Mouse (Mus musculus) hindbrain, embryonic 16.5 days (tissue): ENCODE results near the gene Rab5if. TPM values are rescaled to one million over a fixed set of nuclear protein-coding genes. Genes with fewer than 3 reads are reported as not detected.
"Not testable (repeated sequence)": the region's sequence is repeated elsewhere in the genome, so short reads cannot be mapped to it uniquely, and the experiment has no call there.

ENCODE experiments used
- ATAC-seq: fragments of 200-750 bp; cut with Nextera tagmentation; 2 replicates; pipeline ENCODE4 v1.8.0; 2017; ENCODE audit warnings: moderate TSS enrichment, moderate library complexity
- H3K27ac ChIP-seq: fragments of 300-500 bp; sonication (generic); 2 replicates; pipeline ENCODE4 v1.5.1; 2014; ENCODE audit warnings: low read depth, mild to moderate bottlenecking, control low read depth, low read length, moderate library complexity
- H3K27me3 ChIP-seq: fragments of 300-500 bp; sonication (generic); replicated peaks from 2 replicates; pipeline ENCODE4 v1.6.1; 2014; ENCODE audit warnings: low read length; ENCODE audit not compliant: control insufficient read depth, insufficient read depth
- H3K36me3 ChIP-seq: fragments of 300-500 bp; sonication (generic); 2 replicates; pipeline ENCODE4 v1.6.1; 2014; ENCODE audit warnings: mild to moderate bottlenecking, low read length, moderate library complexity, mixed read lengths; ENCODE audit not compliant: control insufficient read depth, insufficient read depth
- H3K4me1 ChIP-seq: fragments of 300-500 bp; sonication (generic); 2 replicates; pipeline ENCODE4 v1.6.1; 2014; ENCODE audit warnings: low read depth, low read length; ENCODE audit not compliant: control insufficient read depth, insufficient read depth
- H3K4me2 ChIP-seq: fragments of 300-500 bp; sonication (generic); 2 replicates; pipeline ENCODE4 v1.6.1; 2014; ENCODE audit warnings: mild to moderate bottlenecking, low read length, control low read depth, moderate library complexity
- H3K4me3 ChIP-seq: fragments of 300-500 bp; sonication (generic); 2 replicates; pipeline ENCODE4 v1.5.1; 2014; ENCODE audit warnings: mild to moderate bottlenecking, low read length, control low read depth, moderate library complexity
- H3K9ac ChIP-seq: fragments of 300-500 bp; sonication (generic); 2 replicates; pipeline ENCODE4 v1.6.1; 2014; ENCODE audit warnings: low read depth, mild to moderate bottlenecking, control low read depth, low read length, moderate library complexity
- H3K9me3 ChIP-seq: fragments of 300-500 bp; sonication (generic); 2 replicates; pipeline ENCODE4 v1.6.1; 2014; ENCODE audit warnings: mild to moderate bottlenecking, low read length, moderate library complexity; ENCODE audit not compliant: control insufficient read depth
- WGBS: fragments of 180-500 bp; shearing (Covaris S2); extraction: QIAGEN DNeasy Blood & Tissue Kit; methylation state at CpG from one replicate; pipeline ENCODE4 v1.1.7; 2014; 5-methylcytosine and 5-hydroxymethylcytosine counted together
- polyA plus RNA-seq: library from polyadenylated mRNA; unstranded; fragments of >200 nt; fragmentation: Nextera tagmentation; extraction: Ambion mirVana; gene quantifications from 2 replicates; pipeline ENCODE4 v1.2.1, GENCODE M21; 2015

Gene Rab5if
- polyA plus RNA-seq, 1 experiment from 2014 or later, result 151 TPM

- not testable (repeated sequence) for H3K36me3 ChIP-seq, H3K9me3 ChIP-seq, H3K4me3 ChIP-seq, H3K27ac ChIP-seq, ATAC-seq, H3K4me1 ChIP-seq, H3K27me3 ChIP-seq, H3K9ac ChIP-seq, H3K4me2 ChIP-seq
- 42% methylated on average over 4 of the region's 4 CpGs for WGBS
These were observed 43.0 kb downstream of the Rab5if start for GRCm38 (mm10) chr2:156905931-156906330.

- Histone ChIP-seq H3K9me3 (no peaks in the 10 kb centered on the region), H3K4me3 (no peak overlapping the region), H3K4me1 (no peaks in the 10 kb centered on the region), H3K27ac (no peak overlapping the region), H3K9ac (no peak overlapping the region), H3K27me3 (no peaks in the 10 kb centered on the region), H3K4me2 (no peak overlapping the region), H3K36me3 (no peaks in the 10 kb centered on the region)
- ATAC-seq, result no peak
- 55% methylated on average over 5 of the region's 5 CpGs for WGBS
These were observed 50.3 kb downstream of the Rab5if start for GRCm38 (mm10) chr2:156913191-156913590.

GRCm38 (mm10) chr2:156915559-156915958 is 52.6 kb downstream of the Rab5if start:
- no peak overlapping the region for H3K27ac ChIP-seq
- H3K9me3 ChIP-seq, result no peaks in the 10 kb centered on the region
- ATAC-seq, result no peak
- no peaks in the 10 kb centered on the region for H3K36me3 ChIP-seq
- no peak overlapping the region for H3K4me2 ChIP-seq
- 82% methylated on average over 3 of the region's 3 CpGs for WGBS
- H3K9ac ChIP-seq, result no peak overlapping the region
- no peak overlapping the region for H3K4me3 ChIP-seq
- no peaks in the 10 kb centered on the region for H3K4me1 ChIP-seq
- no peaks in the 10 kb centered on the region for H3K27me3 ChIP-seq

- Histone ChIP-seq H3K9me3 (no peaks in the 10 kb centered on the region), H3K4me2 (no peak overlapping the region), H3K4me1 (no peaks in the 10 kb centered on the region), H3K27me3 (no peaks in the 10 kb centered on the region), H3K4me3 (no peak overlapping the region), H3K27ac (no peak overlapping the region), H3K36me3 (no peaks in the 10 kb centered on the region), H3K9ac (no peak overlapping the region)
- 87% methylated on average over 3 of the region's 3 CpGs for WGBS
- ATAC-seq, result no peak
These were observed 53.6 kb downstream of the Rab5if start for GRCm38 (mm10) chr2:156916419-156917125.

GRCm38 (mm10) chr2:156918562-156918961 is 55.6 kb downstream of the Rab5if start:
- Histone ChIP-seq H3K4me3 (no peak overlapping the region), H3K9me3 (no peaks in the 10 kb centered on the region), H3K9ac (no peak overlapping the region), H3K36me3 (no peaks in the 10 kb centered on the region), H3K27ac (no peak overlapping the region), H3K4me2 (no peak overlapping the region), H3K4me1 (no peaks in the 10 kb centered on the region), H3K27me3 (no peaks in the 10 kb centered on the region)
- no peak for ATAC-seq
- 78% methylated on average over 4 of the region's 4 CpGs for WGBS

GRCm38 (mm10) chr2:156919191-156919590 is 56.3 kb downstream of the Rab5if start:
- H3K36me3 ChIP-seq, H3K4me1 ChIP-seq, H3K9me3 ChIP-seq, H3K27me3 ChIP-seq, H3K9ac ChIP-seq, H3K4me2 ChIP-seq, H3K27ac ChIP-seq, H3K4me3 ChIP-seq, ATAC-seq: not testable (repeated sequence)
- WGBS, result 89% methylated on average over 11 of the region's 11 CpGs

- Histone ChIP-seq H3K9me3 (no peaks in the 10 kb centered on the region), H3K4me1 (no peaks in the 10 kb centered on the region), H3K9ac (no peak overlapping the region), H3K27me3 (no peaks in the 10 kb centered on the region), H3K4me3 (no peak overlapping the region), H3K27ac (no peak overlapping the region), H3K4me2 (no peak overlapping the region), H3K36me3 (no peaks in the 10 kb centered on the region)
- 60% methylated on average over 2 of the region's 2 CpGs for WGBS
- ATAC-seq, result no peak
These were observed 56.9 kb downstream of the Rab5if start for GRCm38 (mm10) chr2:156919796-156920195.

GRCm38 (mm10) chr2:156923057-156923456 is 60.1 kb downstream of the Rab5if start:
- H3K9ac ChIP-seq, result no peak overlapping the region
- H3K36me3 ChIP-seq, result peaks cover 4% of the 10 kb centered on the region; the same call in 1 of the 2 replicates
- no peaks in the 10 kb centered on the region for H3K27me3 ChIP-seq
- no peak overlapping the region for H3K27ac ChIP-seq
- WGBS, result 86% methylated on average over 5 of the region's 5 CpGs
- no peak overlapping the region for H3K4me2 ChIP-seq
- no peaks in the 10 kb centered on the region for H3K4me1 ChIP-seq
- no peak overlapping the region for H3K4me3 ChIP-seq
- no peak for ATAC-seq
- H3K9me3 ChIP-seq, result no peaks in the 10 kb centered on the region
